Mouse (Mus musculus): ENCODE data around the gene Wapl.

- TF ChIP-seq POLR2A (IDR thresholded peaks at IDR 0.05; ENCODE audit: low read depth, low read length) (no peak), CTCF (conservative IDR thresholded peaks at IDR 0.05; ENCODE audit: insufficient read depth, insufficient read length, low read depth, low read length) (no peak)
Observed at GRCm38 (mm10) chr14:34712027-34712426, 38.3 kb downstream of the Wapl start.

Measured in kidney, adult 2 months (tissue).